10 mouse cellular contexts compared by ENCODE assay signal in the genomic region with DNA sequence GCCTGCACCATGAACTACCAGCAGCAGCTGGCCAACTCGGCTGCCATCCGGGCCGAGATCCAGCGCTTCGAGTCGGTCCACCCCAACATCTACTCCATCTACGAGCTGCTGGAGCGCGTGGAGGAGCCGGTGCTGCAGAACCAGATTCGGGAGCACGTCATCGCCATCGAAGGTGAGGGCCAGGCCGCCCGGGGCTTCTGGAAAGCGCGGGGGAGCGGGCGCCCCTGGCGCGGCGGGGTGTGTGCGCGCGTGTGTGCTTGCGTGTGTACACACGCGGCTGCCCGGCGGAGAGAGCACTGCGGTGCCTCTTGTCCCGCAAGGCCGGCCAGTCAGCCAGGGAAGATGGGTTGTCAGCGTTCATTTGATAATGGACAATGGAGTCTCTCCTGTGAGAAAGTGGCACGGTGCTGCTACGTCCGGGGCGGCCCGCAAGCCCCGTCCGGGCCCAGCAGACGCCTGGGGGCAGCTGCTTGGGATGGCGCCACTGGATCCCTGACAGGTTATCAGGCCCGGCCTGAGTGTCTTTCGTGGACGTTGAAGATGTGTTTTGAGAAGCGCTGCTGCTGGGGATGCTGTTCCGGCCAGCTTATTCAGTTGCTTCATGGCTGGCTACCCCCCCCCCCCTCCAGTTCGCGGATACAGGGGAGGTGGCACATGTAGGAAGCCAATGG. TPM values are rescaled to one million over a fixed set of nuclear protein-coding genes. Genes with fewer than 3 reads are reported as not detected.
DNase-seq lines count a peak whose midpoint lies in the region; ATAC-seq and TF ChIP-seq lines count a peak whose summit lies in the region.
"Had no signal": no experiment of that assay in that cellular context is flagged by ENCODE, and none has a peak within 500 bp of the region (broad histone marks: within the 10 kb centered on the region; RNA-seq: fewer than 3 reads in every experiment).

No protein-coding gene starts in this region.

- intact Hi-C loops in heart, postnatal 36 days (cut with DNase I), result loop anchor here (2.0 to 5.0 kb wide), 2 partner anchors 67 to 127 kb away; no protein-coding TSS in a partner anchor
- intact Hi-C loops in left cerebral cortex, postnatal 14 days (cut with DNase I), result no loop called here

- peaks cover 8% of the 10 kb centered on the region; the same call in 1 of the 2 replicates for H3K9me3 ChIP-seq in forebrain, embryonic 12.5 days
- no peaks in the 10 kb centered on the region for H3K9me3 ChIP-seq in stomach, embryonic 15.5 days

- peaks cover 9% of the 10 kb centered on the region; the same call in 1 of the 2 replicates for H3K27me3 ChIP-seq in forebrain, embryonic 12.5 days
- no peaks in the 10 kb centered on the region for H3K27me3 ChIP-seq in stomach, embryonic 15.5 days (replicated peaks)
- H3K27me3 ChIP-seq: CH12.LX had no signal

- TF ChIP-seq POLR2A in bone marrow, adult 2 months (IDR thresholded peaks at IDR 0.05; ENCODE audit: borderline replicate concordance, control insufficient read depth, low read depth, low read length), result no peak

- DNase-seq in heart, adult 11 months, result peak; percentile 95
- no peak for DNase-seq in heart, adult 8-10 months (ENCODE audit: low spot score)
- peak; percentile 50 to 64 for DNase-seq in heart, postnatal 36 days
- peak; percentile 32 to 39 for DNase-seq in left cerebral cortex, postnatal 14 days (ENCODE audit: low spot score in 2 of 2)

- peak overlapping the region; percentile 2; the same call in 1 of the 2 replicates for H3K27ac ChIP-seq in bone marrow, adult 2 months (ENCODE audit: control insufficient read depth, insufficient read depth, low read depth, low read length, poor library complexity)
- peak overlapping the region; percentile 36; the same call in 1 of the 2 replicates for H3K27ac ChIP-seq in forebrain, embryonic 12.5 days
- peak overlapping the region; percentile 89; the same call in 1 of the 2 replicates for H3K27ac ChIP-seq in stomach, embryonic 15.5 days
- H3K27ac ChIP-seq: macrophage had no signal

- H3K9ac ChIP-seq in forebrain, embryonic 12.5 days, result peak overlapping the region; percentile 93
- peak overlapping the region; percentile 86 for H3K9ac ChIP-seq in stomach, embryonic 15.5 days

- no peak for TF ChIP-seq CTCF in bone marrow, adult 2 months (IDR thresholded peaks at IDR 0.05; ENCODE audit: control insufficient read depth, insufficient read depth, low read length)

- peaks cover 6% of the 10 kb centered on the region; the same call in 1 of the 2 replicates for H3K36me3 ChIP-seq in forebrain, embryonic 12.5 days (replicated peaks)
- H3K36me3 ChIP-seq in stomach, embryonic 15.5 days, result no peaks in the 10 kb centered on the region

- H3K4me1 ChIP-seq in bone marrow, adult 2 months (ENCODE audit: control insufficient read depth, insufficient read depth, low read length), result no peaks in the 10 kb centered on the region
- peaks cover 27% of the 10 kb centered on the region for H3K4me1 ChIP-seq in forebrain, embryonic 12.5 days
- peaks cover 18% of the 10 kb centered on the region for H3K4me1 ChIP-seq in stomach, embryonic 15.5 days

- H3K4me2 ChIP-seq in forebrain, embryonic 12.5 days, result peak overlapping the region; percentile 94
- H3K4me2 ChIP-seq in stomach, embryonic 15.5 days, result peak overlapping the region; percentile 96

- H3K4me3 ChIP-seq in bone marrow, adult 2 months (replicated peaks; ENCODE audit: control insufficient read depth, low read depth, low read length), result peak overlapping the region; percentile 57
- peak overlapping the region; percentile 92 for H3K4me3 ChIP-seq in forebrain, embryonic 12.5 days (replicated peaks)
- peak overlapping the region; percentile 80 for H3K4me3 ChIP-seq in stomach, embryonic 15.5 days (replicated peaks)

- ATAC-seq in forebrain, embryonic 12.5 days (ENCODE audit: low FRiP score), result peak; percentile 18; the same call in 1 of the 2 replicates
- ATAC-seq in megakaryocyte progenitor cell, adult 5-6 weeks (replicated peaks; ENCODE audit: poor library complexity), result 0 out of 2 replicates have a peak, but pooled peaks have one; percentile 9
- no peak for ATAC-seq in stomach, embryonic 15.5 days (ENCODE audit: insufficient read depth, low FRiP score, low read depth)

- 1% methylated on average over 51 of the region's 51 CpGs for WGBS in bone marrow, adult 2 months
- WGBS in forebrain, embryonic 12.5 days, result under 1% methylated on average over 51 of the region's 51 CpGs
- WGBS in stomach, embryonic 15.5 days, result under 1% methylated on average over 51 of the region's 51 CpGs

RNA-seq across cellular contexts. Expression of a gene that starts 0.9 kb away (rescaled TPM):
- 10 to 100 TPM; 53.0 to 74.6 (median 64.9) TPM for total RNA-seq in heart, adult 8-10 months (2022)
- 11.3 and 12.1 TPM in 2 replicates for polyA plus RNA-seq in bone marrow, adult 2 months (2011; ENCODE audit: insufficient read depth, insufficient read length, low replicate concordance, missing spikeins)
- 44.7 and 49.9 TPM in 2 replicates for polyA plus RNA-seq in forebrain, embryonic 12.5 days (2016; fragmentation: Nextera tagmentation; extraction: Ambion mirVana)
- total RNA-seq in heart, postnatal 36 days (2021), result 10 to 100 TPM; 60.8 to 67.6 TPM
- 100 to 1,000 TPM; 246 to 257 TPM for total RNA-seq in left cerebral cortex, postnatal 14 days (2021)
- total RNA-seq in megakaryocyte progenitor cell, adult 5-6 weeks (2015), result 7.8 and 9.4 TPM in 2 replicates
- 5.8 and 6.8 TPM in 2 replicates for total RNA-seq in megakaryocyte progenitor cell, adult 5-6 weeks (2017)
- polyA plus RNA-seq in stomach, embryonic 15.5 days (2015; fragmentation: Nextera tagmentation; extraction: Ambion mirVana), result 9.3 and 10.6 TPM in 2 replicates
- total RNA-seq: CH12.LX had no signal

Comparison
In these comparisons a context has a peak if more than half of its experiments do, and no peak if none do; other contexts are left out.
1. H3K27ac ChIP-seq: peak in every context shown above with its lines; median percentile 89 in stomach, embryonic 15.5 days; 36 in forebrain, embryonic 12.5 days; 2 in bone marrow, adult 2 months.
2. RNA of a gene that starts 0.9 kb away (total RNA-seq): 246 to 257 TPM in left cerebral cortex, postnatal 14 days, 53.0 to 74.6 TPM in heart, adult 8-10 months and 60.8 to 67.6 TPM in heart, postnatal 36 days; 5.8 to 9.4 TPM in megakaryocyte progenitor cell, adult 5-6 weeks; every median in the first group is over 4 times any median in the second.
3. Peak in every context shown above with its lines, with median percentiles within 50 percentile points of each other: H3K4me3 ChIP-seq.